17 mouse cellular contexts compared by ENCODE assay signal in genomic region chr8:83418805-83419516, GRCm38 (mm10). TPM values are rescaled to one million over a fixed set of nuclear protein-coding genes. Genes with fewer than 3 reads are reported as not detected.
"Had no signal": no experiment of that assay in that cellular context is flagged by ENCODE, and none has a peak within 500 bp of the region (broad histone marks: within the 10 kb centered on the region; RNA-seq: fewer than 3 reads in every experiment).

No protein-coding gene starts in this region.

- DNase-seq: kidney, adult 18-20 months; kidney, postnatal 10 days; retina, postnatal 1 day; right cerebral cortex, postnatal 4 days; spleen, adult 18-20 months; thymus, adult 18-20 months; thymus, postnatal 36 days had no signal

- H3K27ac ChIP-seq: intestine, embryonic 15.5 days; left cerebral cortex, adult 2 months; limb, embryonic 15.5 days; liver, embryonic 14.5 days; macrophage; midbrain, embryonic 15.5 days; neural tube, embryonic 13.5 days had no signal

- ATAC-seq: intestine, embryonic 15.5 days; midbrain, embryonic 15.5 days had no signal

- H3K4me1 ChIP-seq: intestine, embryonic 15.5 days; limb, embryonic 15.5 days; megakaryocyte, embryonic 14.5 days; midbrain, embryonic 15.5 days; neural tube, embryonic 13.5 days had no signal

- H3K9me3 ChIP-seq: intestine, embryonic 15.5 days; limb, embryonic 15.5 days; megakaryocyte, embryonic 14.5 days; midbrain, embryonic 15.5 days; neural tube, embryonic 13.5 days had no signal

- H3K36me3 ChIP-seq: intestine, embryonic 15.5 days; limb, embryonic 15.5 days; midbrain, embryonic 15.5 days; neural tube, embryonic 13.5 days had no signal

- H3K9ac ChIP-seq: intestine, embryonic 15.5 days; limb, embryonic 15.5 days; liver, embryonic 14.5 days; midbrain, embryonic 15.5 days; neural tube, embryonic 13.5 days had no signal

- H3K4me3 ChIP-seq: intestine, embryonic 15.5 days; left cerebral cortex, adult 2 months; limb, embryonic 15.5 days; megakaryocyte, embryonic 14.5 days; midbrain, embryonic 15.5 days; neural tube, embryonic 13.5 days had no signal

- H3K4me2 ChIP-seq: intestine, embryonic 15.5 days; limb, embryonic 15.5 days; midbrain, embryonic 11.5 days; midbrain, embryonic 15.5 days; neural tube, embryonic 13.5 days had no signal

- H3K27me3 ChIP-seq: intestine, embryonic 15.5 days; limb, embryonic 15.5 days; midbrain, embryonic 15.5 days; neural tube, embryonic 13.5 days had no signal

RNA-seq across cellular contexts. Expression of gene Clgn, which starts 29.3 kb away (rescaled TPM):
- total RNA-seq: monocyte, adult 5-6 weeks had no signal
- polyA plus RNA-seq: macrophage had no signal
